Mouse (Mus musculus) embryonic facial prominence, embryonic 15.5 days (tissue): ENCODE results near the gene Ifrd2. TPM values are rescaled to one million over a fixed set of nuclear protein-coding genes. Genes with fewer than 3 reads are reported as not detected.
"Not testable (repeated sequence)": the region's sequence is repeated elsewhere in the genome, so short reads cannot be mapped to it uniquely, and the experiment has no call there.

ENCODE experiments used
- ATAC-seq: fragments of 200-750 bp; cut with Nextera tagmentation; 2 replicates; pipeline ENCODE4 v1.8.0; 2017; ENCODE audit warnings: low read depth, moderate TSS enrichment; ENCODE audit not compliant: insufficient number of reproducible peaks, low FRiP score, low TSS enrichment
- H3K27ac ChIP-seq: fragments of 300-500 bp; sonication (generic); replicated peaks from 2 replicates; pipeline ENCODE4 v1.5.1; 2015; ENCODE audit warnings: mild to moderate bottlenecking, inconsistent platforms
- H3K27me3 ChIP-seq: fragments of 300-500 bp; sonication (generic); 2 replicates; pipeline ENCODE4 v1.6.1; 2015; ENCODE audit warnings: inconsistent platforms
- H3K36me3 ChIP-seq: fragments of 300-500 bp; sonication (generic); 2 replicates; pipeline ENCODE4 v1.6.1; 2015; ENCODE audit warnings: mild to moderate bottlenecking, inconsistent platforms
- H3K4me1 ChIP-seq: fragments of 300-500 bp; sonication (generic); 2 replicates; pipeline ENCODE4 v1.6.1; 2015; ENCODE audit warnings: inconsistent platforms
- H3K4me2 ChIP-seq: fragments of 300-500 bp; sonication (generic); replicated peaks from 2 replicates; pipeline ENCODE4 v1.6.1; 2015; ENCODE audit warnings: mild to moderate bottlenecking, inconsistent platforms
- H3K4me3 ChIP-seq: fragments of 300-500 bp; sonication (generic); replicated peaks from 2 replicates; pipeline ENCODE4 v1.5.1; 2015; ENCODE audit warnings: mild to moderate bottlenecking, inconsistent platforms
- H3K9ac ChIP-seq: fragments of 300-500 bp; sonication (generic); 2 replicates; pipeline ENCODE4 v1.6.1; 2015; ENCODE audit warnings: inconsistent platforms
- H3K9me3 ChIP-seq: fragments of 300-500 bp; sonication (generic); replicated peaks from 2 replicates; pipeline ENCODE4 v1.6.1; 2016; ENCODE audit warnings: inconsistent platforms
- WGBS: fragments of 180-500 bp; shearing (Covaris S2); methylation state at CpG from one replicate; pipeline ENCODE4 v1.1.7; 2015; 5-methylcytosine and 5-hydroxymethylcytosine counted together
- polyA plus RNA-seq: library from polyadenylated mRNA; unstranded; fragments of >200 nt; fragmentation: Nextera tagmentation; extraction: Ambion mirVana; gene quantifications from 2 replicates; pipeline ENCODE4 v1.2.1, GENCODE M21; 2015

Ifrd2 gene
- polyA plus RNA-seq, 1 experiment from 2014 or later = 46.8 TPM

GRCm38 (mm10) chr9:107567702-107568319, 19.6 kb upstream of the Ifrd2 start, which contains the start of gene Hyal2:
Gene Hyal2, plus strand, starts transcription at chr9:107567945.
- 10% methylated on average over 18 of the region's 18 CpGs for WGBS
- Histone ChIP-seq H3K27ac (peak within 1 kb of the TSS; percentile 92), H3K9ac (peak within 1 kb of the TSS; percentile 70), H3K4me2 (peak within 1 kb of the TSS; percentile 61), H3K4me3 (peak within 1 kb of the TSS; percentile 88), H3K27me3 (no peaks in the 10 kb centered on the region), H3K9me3 (no peaks in the 10 kb centered on the region), H3K4me1 (peaks cover 67% of the 10 kb centered on the region), H3K36me3 (peaks cover 35% of the 10 kb centered on the region)
- ATAC-seq = no peak

GRCm38 (mm10) chr9:107568331-107569261, 18.8 kb upstream of the Ifrd2 start:
- peak overlapping the region; percentile 61 for H3K4me2 ChIP-seq
- H3K36me3 ChIP-seq = peaks cover 42% of the 10 kb centered on the region
- peak overlapping the region; percentile 70 for H3K9ac ChIP-seq
- under 1% methylated on average over 41 of the region's 41 CpGs for WGBS
- peak overlapping the region; percentile 92 for H3K27ac ChIP-seq
- H3K9me3 ChIP-seq = no peaks in the 10 kb centered on the region
- peak overlapping the region; percentile 88 for H3K4me3 ChIP-seq
- ATAC-seq = peak; percentile 86
- H3K4me1 ChIP-seq = peaks cover 60% of the 10 kb centered on the region
- H3K27me3 ChIP-seq = no peaks in the 10 kb centered on the region

GRCm38 (mm10) chr9:107569270-107569669, 18.2 kb upstream of the Ifrd2 start:
- under 1% methylated on average over 23 of the region's 23 CpGs for WGBS
- peaks cover 46% of the 10 kb centered on the region for H3K36me3 ChIP-seq
- ATAC-seq = peak; percentile 3; the same call in 1 of the 2 replicates

DNA sequence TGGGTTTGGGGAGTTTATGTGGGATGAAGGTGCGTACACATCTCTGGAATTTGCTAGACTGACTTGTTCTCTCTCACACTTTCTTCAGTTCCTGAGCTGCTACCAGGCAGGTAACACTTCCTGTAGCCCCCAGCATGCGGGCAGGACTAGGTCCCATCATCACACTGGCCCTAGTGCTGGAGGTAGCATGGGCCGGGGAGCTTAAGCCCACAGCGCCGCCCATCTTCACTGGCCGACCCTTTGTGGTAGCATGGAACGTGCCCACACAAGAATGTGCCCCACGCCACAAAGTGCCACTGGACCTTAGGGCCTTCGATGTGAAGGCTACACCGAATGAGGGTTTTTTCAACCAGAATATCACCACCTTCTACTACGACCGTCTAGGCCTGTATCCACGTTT, 17.4 kb upstream of the Ifrd2 start:
- Histone ChIP-seq H3K4me2 (peak overlapping the region; percentile 61), H3K9me3 (no peaks in the 10 kb centered on the region), H3K27ac (peak overlapping the region; percentile 92), H3K27me3 (no peaks in the 10 kb centered on the region), H3K36me3 (peaks cover 48% of the 10 kb centered on the region), H3K9ac (peak overlapping the region; percentile 70), H3K4me1 (peaks cover 48% of the 10 kb centered on the region), H3K4me3 (peak overlapping the region; percentile 88)
- no peak for ATAC-seq
- 23% methylated on average over 13 of the region's 13 CpGs for WGBS

More at GRCm38 (mm10) chr9:107569270-107569669, 18.2 kb upstream of the Ifrd2 start:
- H3K27ac ChIP-seq = peak overlapping the region; percentile 92
- peaks cover 54% of the 10 kb centered on the region for H3K4me1 ChIP-seq
- peak overlapping the region; percentile 70 for H3K9ac ChIP-seq
- H3K4me3 ChIP-seq = peak overlapping the region; percentile 88
- H3K27me3 ChIP-seq = no peaks in the 10 kb centered on the region
- peak overlapping the region; percentile 61 for H3K4me2 ChIP-seq
- H3K9me3 ChIP-seq = no peaks in the 10 kb centered on the region

DNA sequence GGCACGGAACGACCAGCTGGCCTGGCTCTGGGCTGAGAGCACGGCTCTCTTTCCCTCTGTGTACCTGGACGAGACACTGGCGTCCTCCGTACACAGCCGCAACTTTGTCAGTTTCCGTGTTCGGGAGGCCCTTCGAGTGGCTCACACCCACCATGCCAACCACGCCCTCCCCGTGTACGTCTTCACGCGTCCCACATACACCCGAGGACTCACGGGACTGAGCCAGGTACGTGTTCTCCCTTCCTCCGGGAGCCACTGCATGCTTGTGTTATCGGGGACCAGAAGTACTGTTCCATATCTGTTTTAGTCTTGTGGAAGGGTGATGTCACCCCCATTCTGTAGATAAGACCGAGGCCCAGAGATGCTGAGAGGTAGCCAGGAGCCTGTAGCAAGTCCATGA, 16.6 kb upstream of the Ifrd2 start:
- H3K4me1 ChIP-seq = peaks cover 51% of the 10 kb centered on the region
- H3K9ac ChIP-seq = no peak overlapping the region
- H3K4me3 ChIP-seq = peak overlapping the region; percentile 88
- H3K27ac ChIP-seq = no peak overlapping the region
- peak overlapping the region; percentile 61 for H3K4me2 ChIP-seq
- WGBS = 88% methylated on average over 21 of the region's 21 CpGs
- H3K27me3 ChIP-seq = no peaks in the 10 kb centered on the region
- H3K9me3 ChIP-seq = no peaks in the 10 kb centered on the region
- peaks cover 42% of the 10 kb centered on the region for H3K36me3 ChIP-seq
- ATAC-seq = no peak

DNA sequence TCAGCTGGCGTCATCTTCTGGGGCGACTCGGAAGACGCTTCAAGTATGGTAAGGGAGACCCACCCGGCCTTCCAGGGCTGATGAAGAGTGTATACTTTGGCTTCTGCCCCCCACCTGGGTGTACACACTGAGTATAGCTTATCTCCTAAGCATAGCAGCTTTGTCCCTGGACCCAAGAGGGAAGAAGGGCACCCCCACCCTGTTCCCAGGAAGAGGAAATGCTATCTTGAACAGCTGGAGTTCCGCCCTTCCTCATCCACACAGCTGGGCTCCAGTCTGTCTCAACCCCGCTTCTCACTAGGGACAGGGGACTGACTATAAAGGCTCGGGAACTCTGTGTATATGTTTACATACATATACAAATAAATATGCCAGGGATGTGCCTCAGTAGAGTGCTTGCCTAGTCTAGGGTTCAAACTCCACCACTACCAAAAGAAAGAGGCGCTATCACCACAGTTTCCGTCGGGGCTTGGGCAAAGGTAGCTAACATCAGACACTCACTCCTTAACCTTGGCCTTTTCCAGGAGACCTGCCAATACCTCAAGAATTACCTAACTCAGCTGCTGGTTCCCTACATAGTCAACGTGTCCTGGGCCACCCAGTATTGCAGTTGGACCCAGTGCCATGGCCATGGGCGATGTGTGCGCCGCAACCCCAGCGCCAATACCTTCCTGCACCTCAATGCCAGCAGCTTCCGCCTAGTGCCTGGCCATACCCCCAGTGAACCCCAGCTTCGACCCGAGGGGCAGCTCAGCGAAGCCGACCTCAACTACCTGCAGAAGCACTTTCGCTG, 15.7 kb upstream of the Ifrd2 start:
- Histone ChIP-seq H3K4me3 (peak overlapping the region; percentile 88; the same call in 1 of the 2 replicates), H3K27me3 (no peaks in the 10 kb centered on the region), H3K4me1 (peaks cover 54% of the 10 kb centered on the region), H3K27ac (no peak overlapping the region), H3K9ac (no peak overlapping the region), H3K4me2 (no peak overlapping the region), H3K36me3 (peaks cover 42% of the 10 kb centered on the region), H3K9me3 (no peaks in the 10 kb centered on the region)
- 92% methylated on average over 22 of the region's 22 CpGs for WGBS
- ATAC-seq = no peak

DNA sequence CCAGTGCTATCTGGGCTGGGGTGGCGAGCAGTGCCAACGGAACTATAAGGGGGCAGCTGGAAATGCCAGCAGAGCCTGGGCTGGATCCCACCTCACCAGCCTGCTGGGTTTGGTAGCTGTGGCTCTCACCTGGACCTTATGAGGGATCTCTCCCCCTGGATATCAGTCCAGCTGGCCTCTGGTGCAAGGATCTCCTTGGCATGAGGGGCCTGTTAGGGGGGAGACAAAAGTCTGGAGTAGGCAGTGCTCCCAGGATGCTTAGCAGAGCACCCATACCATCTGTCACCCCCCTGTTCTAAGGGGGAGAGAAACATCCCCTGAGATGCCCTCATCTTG, 15.1 kb upstream of the Ifrd2 start:
- Histone ChIP-seq H3K4me2 (no peak overlapping the region), H3K27ac (no peak overlapping the region), H3K4me3 (no peak overlapping the region), H3K9ac (no peak overlapping the region), H3K27me3 (no peaks in the 10 kb centered on the region), H3K36me3 (peaks cover 42% of the 10 kb centered on the region), H3K4me1 (peaks cover 56% of the 10 kb centered on the region), H3K9me3 (no peaks in the 10 kb centered on the region)
- WGBS = 95% methylated on average over 2 of the region's 2 CpGs
- ATAC-seq = no peak

GRCm38 (mm10) chr9:107573774-107574173, 13.7 kb upstream of the Ifrd2 start:
- not testable (repeated sequence) for H3K9me3 ChIP-seq, H3K4me3 ChIP-seq, H3K27me3 ChIP-seq, ATAC-seq, H3K4me2 ChIP-seq, H3K9ac ChIP-seq, H3K27ac ChIP-seq
- Histone ChIP-seq H3K4me1 (peaks cover 58% of the 10 kb centered on the region), H3K36me3 (peaks cover 42% of the 10 kb centered on the region)
- 85% methylated on average over 6 of the region's 6 CpGs for WGBS

- 0 out of 2 replicates have a peak overlapping the region, but pooled peaks have one; percentile 57 for H3K4me2 ChIP-seq
- peak overlapping the region; percentile 91 for H3K27ac ChIP-seq
- peaks cover 64% of the 10 kb centered on the region for H3K4me1 ChIP-seq
- H3K9ac ChIP-seq = no peak overlapping the region
- H3K4me3 ChIP-seq = 0 out of 2 replicates have a peak overlapping the region, but pooled peaks have one; percentile 45
- WGBS = 65% methylated on average over 14 of the region's 14 CpGs
- peaks cover 39% of the 10 kb centered on the region for H3K36me3 ChIP-seq
- no peaks in the 10 kb centered on the region for H3K27me3 ChIP-seq
- ATAC-seq = no peak
- no peaks in the 10 kb centered on the region for H3K9me3 ChIP-seq
These were observed 11.7 kb upstream of the Ifrd2 start for GRCm38 (mm10) chr9:107575579-107576356.

- no peaks in the 10 kb centered on the region for H3K9me3 ChIP-seq
- no peaks in the 10 kb centered on the region for H3K27me3 ChIP-seq
- peak; percentile 64 for ATAC-seq
- peaks cover 32% of the 10 kb centered on the region for H3K36me3 ChIP-seq
- 0 out of 2 replicates have a peak within 1 kb of the TSS, but pooled peaks have one; percentile 24 for H3K9ac ChIP-seq
- peaks cover 62% of the 10 kb centered on the region for H3K4me1 ChIP-seq
- peak within 1 kb of the TSS; percentile 57 for H3K4me2 ChIP-seq
- peak within 1 kb of the TSS; percentile 91 for H3K27ac ChIP-seq
- peak within 1 kb of the TSS; percentile 45 for H3K4me3 ChIP-seq
- WGBS = 14% methylated on average over 16 of the region's 16 CpGs
These were observed 10.9 kb upstream of the Ifrd2 start, which contains the start of gene Hyal1 for GRCm38 (mm10) chr9:107576357-107577107. Gene Hyal1, plus strand, starts transcription at chr9:107576927.
